Mouse (Mus musculus) ovary, adult 10 weeks (tissue): ENCODE data around the gene Gm11214. TPM values are rescaled to one million over a fixed set of nuclear protein-coding genes. Genes with fewer than 3 reads are reported as not detected.

ENCODE experiments used
- polyA plus RNA-seq: library from polyadenylated mRNA; stranded (reverse); fragments of 350-450 nt; fragmentation: Illumina TruSeq; extraction: RNeasy Lipid Tissue Mini Kit (QIAGEN cat#74804); gene quantifications from one replicate; pipeline ENCODE4 v1.2.3, GENCODE M21; 2014

The Gm11214 gene
- not detected for polyA plus RNA-seq

GRCm38 (mm10) chr4:63663279-63663678 lies at the start of gene Gm11214:
Gene Gm11214 (minus strand): TSS chr4:63663379.

GRCm38 (mm10) chr4:63622378-63622835 lies 40.8 kb downstream of the Gm11214 start, which contains the start of gene Tex48:
Gene Tex48 (minus strand): TSS chr4:63622428.

Other genes with a start within 250 kb of the Gm11214 start
- gene Whrn, start 167.4 kb downstream of the Gm11214 start, polyA plus RNA-seq, result 0.68 TPM
- 327 TPM for gene Atp6v1g1, start 118.6 kb downstream of the Gm11214 start, polyA plus RNA-seq
- 4.7 TPM for gene Tmem268, start 104.6 kb downstream of the Gm11214 start, polyA plus RNA-seq
- gene Gm11213, start 58.1 kb downstream of the Gm11214 start, polyA plus RNA-seq, result not detected
- gene Tex48, start 41.0 kb downstream of the Gm11214 start, polyA plus RNA-seq, result not detected
- gene Tnfsf15, start 81.7 kb upstream of the Gm11214 start, polyA plus RNA-seq, result 1.2 TPM
- 0.20 TPM for gene Tnfsf8, start 198.0 kb upstream of the Gm11214 start, polyA plus RNA-seq